Mouse (Mus musculus) megakaryocyte, embryonic 14.5 days (primary cell): ENCODE data around the gene Zdhhc11.

Experiments
- FLI1 ChIP-seq: IDR thresholded peaks from 2 replicates; pipeline ENCODE4 v1.6.1; 2012; ENCODE audit warnings: low read length, inconsistent platforms, mixed read lengths
- GATA1 ChIP-seq: IDR thresholded peaks from 3 replicates; pipeline ENCODE4 v1.6.1; 2012; ENCODE audit warnings: mixed read lengths, low read length, inconsistent platforms, borderline replicate concordance

DNA sequence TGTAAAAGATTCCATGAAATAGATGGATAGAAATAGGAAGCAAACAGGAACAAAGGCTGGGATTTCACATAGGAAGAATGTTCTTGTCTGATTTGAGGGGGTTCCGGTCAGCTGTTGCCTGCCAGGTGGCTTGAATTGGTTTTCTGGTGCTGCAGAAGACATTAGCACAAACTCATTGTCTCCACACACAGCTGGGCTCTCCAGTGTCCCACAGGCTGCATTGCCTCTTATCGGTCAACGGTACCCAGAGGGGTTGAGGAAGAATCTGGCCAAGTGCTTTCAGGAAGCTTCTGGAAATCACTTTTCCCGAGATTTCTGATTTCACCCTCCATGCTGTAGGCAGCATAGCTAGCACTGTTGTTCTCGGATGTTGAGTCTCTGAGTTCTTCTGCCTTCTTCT lies 27.6 kb downstream of the Zdhhc11 start:
- no peak for TF ChIP-seq GATA1
- TF ChIP-seq FLI1, result no peak
